ENCODE assay signal across 8 mouse cellular contexts in the genomic region with DNA sequence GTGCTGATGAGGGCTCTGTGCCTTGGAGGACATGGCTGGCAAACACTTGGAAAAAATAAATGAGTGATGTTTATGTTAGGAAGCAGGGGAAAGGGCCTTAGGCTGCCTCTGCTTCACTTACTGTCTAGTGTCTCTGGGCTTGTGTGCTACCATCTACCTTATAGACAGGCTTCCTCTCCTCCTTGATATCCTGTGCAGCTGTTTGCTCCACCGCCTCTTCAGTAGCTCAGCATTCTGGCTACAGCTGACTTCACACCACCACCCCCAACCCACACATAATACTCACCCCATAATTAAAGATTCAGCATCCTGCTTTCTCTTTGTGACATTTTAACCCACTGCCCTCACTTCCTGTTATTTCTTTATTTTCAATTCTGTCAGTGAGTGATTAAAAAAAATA.
A peak's percentile ranks its signal among the peaks of the same experiment; 100 is the strongest.
DNase-seq lines count a peak whose midpoint lies in the region; ATAC-seq and TF ChIP-seq lines count a peak whose summit lies in the region.

No protein-coding gene starts in this region.

- no peaks in the 10 kb centered on the region for H3K27me3 ChIP-seq in heart, embryonic 10.5 days (ENCODE audit: insufficient read depth, poor library complexity, severe bottlenecking)
- no peaks in the 10 kb centered on the region for H3K27me3 ChIP-seq in spleen, adult 2 months (ENCODE audit: control insufficient read depth, insufficient read depth, low read length)
- no peaks in the 10 kb centered on the region for H3K27me3 ChIP-seq in forebrain, embryonic 10.5 days (ENCODE audit: poor library complexity, severe bottlenecking)
- H3K27me3 ChIP-seq in cerebellum, adult 2 months (ENCODE audit: control insufficient read depth, insufficient read depth, low read length), result no peaks in the 10 kb centered on the region

- no peaks in the 10 kb centered on the region for H3K36me3 ChIP-seq in heart, embryonic 10.5 days
- no peaks in the 10 kb centered on the region for H3K36me3 ChIP-seq in spleen, adult 2 months (ENCODE audit: control insufficient read depth, insufficient read depth, low read length)
- no peaks in the 10 kb centered on the region for H3K36me3 ChIP-seq in forebrain, embryonic 10.5 days (replicated peaks)

- peaks cover 7% of the 10 kb centered on the region for H3K4me1 ChIP-seq in heart, embryonic 10.5 days
- peaks cover 15% of the 10 kb centered on the region; the same call in 1 of the 2 replicates for H3K4me1 ChIP-seq in spleen, adult 2 months (ENCODE audit: control insufficient read depth, insufficient read depth, insufficient read length)
- peaks cover 6% of the 10 kb centered on the region; the same call in 1 of the 2 replicates for H3K4me1 ChIP-seq in forebrain, embryonic 10.5 days
- no peaks in the 10 kb centered on the region for H3K4me1 ChIP-seq in cerebellum, adult 2 months (ENCODE audit: control insufficient read depth, insufficient read depth, low read length)

- no peaks in the 10 kb centered on the region for H3K9me3 ChIP-seq in heart, embryonic 10.5 days
- H3K9me3 ChIP-seq in forebrain, embryonic 10.5 days, result no peaks in the 10 kb centered on the region

- TF ChIP-seq POLR2A in spleen, adult 2 months (IDR thresholded peaks at IDR 0.05; ENCODE audit: low read depth, low read length), result no peak
- TF ChIP-seq POLR2A in cerebellum, adult 2 months (IDR thresholded peaks at IDR 0.05; ENCODE audit: borderline replicate concordance, insufficient read depth, low read length), result no peak

- H3K27ac ChIP-seq in heart, embryonic 10.5 days, result no peak overlapping the region
- peak overlapping the region; percentile 56 for H3K27ac ChIP-seq in spleen, adult 2 months (ENCODE audit: insufficient read depth, low read length)
- H3K27ac ChIP-seq in forebrain, embryonic 10.5 days, result no peak overlapping the region
- no peak overlapping the region for H3K27ac ChIP-seq in cerebellum, adult 2 months (ENCODE audit: insufficient read depth, low read length)

- no peak for TF ChIP-seq CTCF in spleen, adult 2 months (IDR thresholded peaks at IDR 0.05; ENCODE audit: extremely low read depth, insufficient read depth, insufficient read length, insufficient replicate concordance)
- no peak for TF ChIP-seq CTCF in cerebellum, adult 2 months (IDR thresholded peaks at IDR 0.05; ENCODE audit: borderline replicate concordance, insufficient read depth, low read depth, low read length)

- WGBS in heart, embryonic 10.5 days, result 60% methylated on average over 1 of the region's 1 CpGs
- WGBS in spleen, adult 2 months, result 6% methylated on average over 1 of the region's 1 CpGs
- WGBS in forebrain, embryonic 10.5 days, result 77% methylated on average over 1 of the region's 1 CpGs
- 61% methylated on average over 1 of the region's 1 CpGs for WGBS in cerebellum, adult 2 months

- DNase-seq in heart, adult 8-10 months (ENCODE audit: low spot score), result peak; percentile 3
- no peak for DNase-seq in heart, embryonic 10.5 days (ENCODE audit: low spot score)
- DNase-seq in CD4-positive, CD25-positive, alpha-beta regulatory T cell, adult 2 months (ENCODE audit: low read depth, low spot score), result peak; percentile 82
- peak; percentile 55 to 59 for DNase-seq in spleen, adult 2 months (ENCODE audit: low read depth in 1 of 2, low spot score in 2 of 2)
- no peak for DNase-seq in forebrain, embryonic 10.5 days (ENCODE audit: extremely low spot score, low spot score)
- DNase-seq in gastrocnemius, postnatal 4 days (ENCODE audit: low spot score in 2 of 2), result no peak
- no peak for DNase-seq in cerebellum, adult 2 months

- peak; percentile 74 for ATAC-seq in inflammation-experienced regulatory T-cells, adult 6 months

- H3K4me3 ChIP-seq in heart, embryonic 10.5 days, result no peak overlapping the region
- no peak overlapping the region for H3K4me3 ChIP-seq in spleen, adult 2 months (ENCODE audit: extremely low read depth, insufficient read depth, insufficient read length)
- H3K4me3 ChIP-seq in forebrain, embryonic 10.5 days, result no peak overlapping the region
- H3K4me3 ChIP-seq in cerebellum, adult 2 months (replicated peaks; ENCODE audit: insufficient read depth, low read depth, low read length), result no peak overlapping the region

Comparison
In these comparisons a context has a peak if more than half of its experiments do, and no peak if none do; other contexts are left out.
1. DNase-seq: peak in heart, adult 8-10 months (single experiment), CD4-positive, CD25-positive, alpha-beta regulatory T cell, adult 2 months (single experiment) and spleen, adult 2 months (2 of 2); none in heart, embryonic 10.5 days (single experiment), forebrain, embryonic 10.5 days (single experiment), gastrocnemius, postnatal 4 days (0 of 2) and cerebellum, adult 2 months (0 of 2).